Mouse (Mus musculus) gastrocnemius, adult 2 months (tissue): ENCODE data around the gene Mrap. TPM values are rescaled to one million over a fixed set of nuclear protein-coding genes. Genes with fewer than 3 reads are reported as not detected.
A peak's percentile ranks its signal among the peaks of the same experiment; 100 is the strongest.

ENCODE experiments used
- DNase-seq: peaks from one replicate; pipeline ENCODE4 v3.0.0; 2022
- H3K27ac ChIP-seq: fragments of 200-600 bp; 2 replicates; pipeline ENCODE4 v1.8.1; 2022; ENCODE audit warnings: mild to moderate bottlenecking
- H3K4me3 ChIP-seq: fragments of 200-600 bp; 2 replicates; pipeline ENCODE4 v1.8.1; 2022; ENCODE audit warnings: mild to moderate bottlenecking, moderate library complexity
- CTCF ChIP-seq: fragments of 200-600 bp; IDR thresholded peaks from 2 replicates; pipeline ENCODE4 v1.8.1; 2022; ENCODE audit warnings: antibody characterized with exemption, mild to moderate bottlenecking, moderate library complexity
- intact Hi-C: fragments of 180-260 bp; cut with DNase I; formaldehyde crosslinking; loops from one replicate; pipeline ENCODE4 v1.15.1; 2025
- total RNA-seq, 2 experiments: library from RNA; stranded (reverse); gene quantifications; 2 replicates each; pipeline ENCODE4 v1.2.3; 2021

Gene Mrap
- total RNA-seq, 2 experiments from 2014 or later: 0.84 TPM; not detected in 1

GRCm38 (mm10) chr16:90766919-90767454 lies 29.0 kb downstream of the Mrap start:
- TF ChIP-seq CTCF: no peak
- H3K4me3 ChIP-seq: no peak overlapping the region
- no peak overlapping the region for H3K27ac ChIP-seq
- no peak for DNase-seq
- intact Hi-C loops: no loop called here

GRCm38 (mm10) chr16:90774216-90774615 lies 36.2 kb downstream of the Mrap start:
- no peak for DNase-seq
- intact Hi-C loops: no loop called here
- no peak overlapping the region for H3K27ac ChIP-seq
- no peak for TF ChIP-seq CTCF
- H3K4me3 ChIP-seq: no peak overlapping the region

- no peak for TF ChIP-seq CTCF
- Histone ChIP-seq H3K27ac (no peak overlapping the region), H3K4me3 (no peak overlapping the region)
- DNase-seq: no peak
- intact Hi-C loops: no loop called here
Measured at GRCm38 (mm10) chr16:90774646-90775045, 36.6 kb downstream of the Mrap start.

GRCm38 (mm10) chr16:90775946-90776520 lies 38.0 kb downstream of the Mrap start:
- DNase-seq: peak; percentile 31

GRCm38 (mm10) chr16:90779783-90780182 lies 41.8 kb downstream of the Mrap start:
- no peak for TF ChIP-seq CTCF
- DNase-seq: no peak
- intact Hi-C loops: no loop called here
- Histone ChIP-seq H3K27ac (no peak overlapping the region), H3K4me3 (no peak overlapping the region)

More at GRCm38 (mm10) chr16:90775946-90776520, 38.0 kb downstream of the Mrap start:
- H3K4me3 ChIP-seq: no peak overlapping the region
- no peak for TF ChIP-seq CTCF
- intact Hi-C loops: no loop called here
- H3K27ac ChIP-seq: no peak overlapping the region

- Histone ChIP-seq H3K27ac (no peak overlapping the region), H3K4me3 (no peak overlapping the region)
- intact Hi-C loops: no loop called here
- TF ChIP-seq CTCF: no peak
- DNase-seq: no peak
Measured at GRCm38 (mm10) chr16:90783302-90783701, 45.3 kb downstream of the Mrap start.

- no peak overlapping the region for H3K4me3 ChIP-seq
- no peak for DNase-seq
- no peak for TF ChIP-seq CTCF
- no peak overlapping the region for H3K27ac ChIP-seq
- intact Hi-C loops: no loop called here
Measured at GRCm38 (mm10) chr16:90785257-90785656, 47.2 kb downstream of the Mrap start.

GRCm38 (mm10) chr16:90788580-90788979 lies 50.6 kb downstream of the Mrap start:
- no peak overlapping the region for H3K27ac ChIP-seq
- intact Hi-C loops: no loop called here
- DNase-seq: no peak
- no peak for TF ChIP-seq CTCF
- no peak overlapping the region for H3K4me3 ChIP-seq

GRCm38 (mm10) chr16:90790946-90791345 lies 52.9 kb downstream of the Mrap start:
- H3K4me3 ChIP-seq: no peak overlapping the region
- DNase-seq: peak; percentile 30
- intact Hi-C loops: no loop called here
- no peak for TF ChIP-seq CTCF
- no peak overlapping the region for H3K27ac ChIP-seq

- intact Hi-C loops: no loop called here
- no peak for TF ChIP-seq CTCF
- no peak overlapping the region for H3K4me3 ChIP-seq
- DNase-seq: no peak
- H3K27ac ChIP-seq: peak overlapping the region; percentile 28; the same call in 1 of the 2 replicates
Measured at GRCm38 (mm10) chr16:90792066-90792465, 54.1 kb downstream of the Mrap start.

- H3K27ac ChIP-seq: peak overlapping the region; percentile 28; the same call in 1 of the 2 replicates
- no peak for TF ChIP-seq CTCF
- peak; percentile 66 for DNase-seq
- H3K4me3 ChIP-seq: no peak overlapping the region
- intact Hi-C loops: no loop called here
Measured at GRCm38 (mm10) chr16:90792500-90792899, 54.5 kb downstream of the Mrap start.

- intact Hi-C loops: no loop called here
- DNase-seq: no peak
- H3K27ac ChIP-seq: no peak overlapping the region
Measured at GRCm38 (mm10) chr16:90794708-90795107, 56.7 kb downstream of the Mrap start.

GRCm38 (mm10) chr16:90798446-90798845 lies 60.4 kb downstream of the Mrap start:
- DNase-seq: no peak
- no peak overlapping the region for H3K4me3 ChIP-seq
- no peak overlapping the region for H3K27ac ChIP-seq
- no peak for TF ChIP-seq CTCF
- intact Hi-C loops: no loop called here

More at GRCm38 (mm10) chr16:90794708-90795107, 56.7 kb downstream of the Mrap start:
- no peak for TF ChIP-seq CTCF
- H3K4me3 ChIP-seq: no peak overlapping the region

- Histone ChIP-seq H3K27ac (no peak overlapping the region), H3K4me3 (no peak overlapping the region)
- intact Hi-C loops: no loop called here
- TF ChIP-seq CTCF: no peak
- no peak for DNase-seq
Measured at GRCm38 (mm10) chr16:90798848-90799247, 60.8 kb downstream of the Mrap start.

Other genes starting within 250 kb of the Mrap start
- under 1 TPM; 0.61 to 0.66 TPM for gene Mis18a, start 10.8 kb upstream of the Mrap start, total RNA-seq
- gene Urb1, start 72.2 kb downstream of the Mrap start, total RNA-seq: 1 to 10 TPM; 4.7 to 5.0 TPM
- under 1 TPM; 0.10 to 0.56 TPM for gene Eva1c, start 88.5 kb downstream of the Mrap start, total RNA-seq
- 10 to 100 TPM; 33.1 to 33.8 TPM for gene Cfap298, start 196.9 kb downstream of the Mrap start, total RNA-seq